Mouse (Mus musculus): ENCODE results near the gene Xpo5.

Xpo5 gene

DNA sequence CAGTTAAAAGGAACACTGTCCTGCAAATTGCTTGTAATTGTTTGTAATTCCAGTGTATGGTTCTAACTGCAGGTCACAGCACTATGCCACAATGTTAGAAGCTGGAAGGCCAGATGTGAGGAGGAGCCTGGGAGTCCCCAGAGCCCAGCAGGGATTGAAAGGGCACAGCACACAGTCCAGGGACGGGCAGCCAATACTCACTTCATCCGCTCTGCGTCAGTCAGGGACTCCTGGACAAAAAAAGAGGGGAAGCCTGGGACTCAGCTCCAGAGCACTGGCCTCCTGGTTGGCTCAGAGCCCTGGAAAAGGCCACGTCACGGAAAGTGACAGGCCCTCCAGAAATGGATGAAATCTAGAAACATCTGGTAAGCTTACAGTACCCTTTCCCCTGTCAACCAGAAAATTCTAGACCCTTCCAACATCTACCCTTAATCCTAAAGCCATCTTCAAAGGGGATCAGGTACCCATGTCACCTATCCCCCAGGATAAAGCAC lies 59.7 kb downstream of the Xpo5 start:
- no peak for DNase-seq

DNA sequence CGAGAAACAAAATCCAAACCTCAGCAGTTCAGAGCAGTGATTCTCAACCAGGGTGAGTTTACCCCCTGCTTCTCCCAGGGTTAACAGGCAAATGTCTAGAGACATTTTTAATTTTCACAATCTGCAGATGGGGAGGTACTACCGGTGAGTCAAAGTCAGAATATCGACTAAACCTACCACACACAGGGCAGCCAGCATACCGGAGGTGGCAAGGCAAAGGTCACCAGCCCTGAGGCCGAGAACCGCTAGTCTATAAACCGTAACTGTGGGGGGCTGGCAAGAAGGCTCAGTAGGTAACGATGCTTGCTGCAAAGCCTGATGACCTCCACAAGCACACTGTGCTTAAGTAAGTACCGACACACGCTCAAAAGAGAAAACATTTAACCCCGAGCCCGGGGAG lies 62.9 kb downstream of the Xpo5 start:
- DNase-seq = no peak

DNA sequence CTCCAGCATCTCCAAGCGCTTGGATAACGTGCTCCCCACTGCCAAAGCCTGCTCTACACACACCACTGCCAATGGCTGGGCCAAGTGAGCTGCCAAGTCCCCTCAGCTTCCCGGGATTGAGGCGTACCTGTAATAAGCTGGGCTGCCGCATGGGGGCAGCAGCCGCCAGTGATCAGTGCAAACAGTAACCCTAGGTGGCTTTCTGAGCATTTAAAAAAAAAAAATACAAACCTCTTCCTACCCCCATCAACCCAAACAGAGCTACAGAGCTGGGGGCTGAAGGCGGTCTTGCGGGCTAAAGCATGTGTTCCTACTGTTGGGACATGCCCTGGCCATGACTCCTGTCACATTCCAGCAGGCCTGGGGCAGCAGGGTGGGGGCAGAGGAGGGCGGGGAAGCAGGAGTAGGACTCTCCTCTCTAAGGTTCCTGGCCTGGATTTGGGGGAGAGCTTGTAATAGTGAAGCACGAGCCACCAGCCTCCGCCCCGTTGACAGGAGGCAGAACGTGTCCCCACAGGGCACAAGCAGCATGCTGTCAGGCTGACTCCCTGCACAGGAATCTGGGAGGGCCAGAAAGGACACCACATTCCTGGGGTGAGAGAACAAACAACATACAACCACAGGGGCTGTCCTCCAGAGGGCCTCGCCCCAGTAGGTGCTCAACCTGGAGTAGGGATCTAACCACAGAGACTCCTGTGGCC lies 63.5 kb downstream of the Xpo5 start:
- DNase-seq = peak; percentile 87

DNA sequence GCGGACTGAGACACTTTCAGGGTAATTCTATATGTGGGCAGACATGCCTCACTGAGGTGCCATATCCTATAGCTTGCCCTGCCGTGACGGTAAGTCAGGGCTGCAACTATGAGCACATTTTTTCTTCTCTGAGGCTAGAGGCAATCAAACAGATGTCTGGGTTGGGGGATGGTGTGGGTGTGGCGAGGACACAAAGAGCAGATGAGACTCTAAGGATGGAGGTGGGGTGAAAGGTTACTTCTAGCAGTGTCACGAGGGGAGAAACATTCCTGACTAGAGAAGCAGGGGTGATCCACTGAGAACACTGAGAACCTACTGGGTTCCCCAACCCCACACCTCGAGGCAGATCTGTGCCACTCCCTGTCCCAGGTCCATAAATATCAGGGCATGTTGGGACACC lies 64.4 kb downstream of the Xpo5 start:
- no peak for DNase-seq

DNA sequence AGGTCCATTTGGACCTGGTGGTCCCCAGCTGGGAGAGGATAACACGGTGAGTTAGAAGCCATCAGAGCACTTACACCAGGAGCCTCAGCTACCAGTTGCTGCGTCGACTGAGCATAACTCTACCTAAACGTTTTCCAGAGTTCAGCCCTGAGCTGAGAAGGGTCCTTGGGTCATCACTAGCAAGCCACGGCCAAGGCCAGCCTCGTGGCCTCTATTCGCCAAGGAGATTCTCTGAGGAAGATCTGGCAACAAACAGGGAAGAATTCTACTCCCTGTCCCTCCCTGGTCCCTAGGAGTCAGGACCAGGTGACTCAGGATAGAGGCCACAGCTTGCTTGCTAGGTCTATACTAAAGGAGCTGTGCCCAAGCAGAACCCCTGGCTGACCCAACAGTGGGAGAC lies 64.9 kb downstream of the Xpo5 start:
- DNase-seq = no peak

DNA sequence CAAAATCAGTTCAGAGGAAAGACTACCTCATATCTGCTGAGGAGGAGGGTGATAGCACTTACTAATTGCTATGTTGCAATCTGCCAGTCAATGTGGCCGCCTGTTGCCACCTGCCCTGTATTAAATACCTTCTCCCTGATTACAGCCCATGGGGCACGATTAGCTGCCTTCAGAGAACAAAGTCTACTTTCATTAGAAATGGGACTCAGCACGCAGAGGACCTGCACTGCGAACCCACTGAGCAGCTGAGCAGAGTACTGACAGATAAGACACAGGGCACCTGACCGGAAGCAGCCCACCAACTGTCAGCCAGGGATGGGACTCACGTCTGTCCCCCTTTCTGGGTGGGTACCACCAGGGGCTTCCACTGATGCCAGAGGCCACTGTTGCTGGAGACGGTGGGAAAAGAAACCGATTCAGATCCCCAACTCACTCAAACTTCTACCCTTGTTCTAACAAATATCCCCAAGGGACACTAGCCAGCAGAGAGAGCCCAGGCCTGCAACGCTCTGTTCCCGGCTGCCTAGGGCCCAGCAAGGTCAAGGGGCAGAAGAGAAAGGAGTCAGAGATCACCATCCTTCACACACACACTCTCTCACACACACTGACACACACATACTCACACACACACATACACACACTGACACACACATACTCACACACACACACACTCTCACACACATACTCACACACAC lies 65.6 kb downstream of the Xpo5 start:
- no peak for DNase-seq

DNA sequence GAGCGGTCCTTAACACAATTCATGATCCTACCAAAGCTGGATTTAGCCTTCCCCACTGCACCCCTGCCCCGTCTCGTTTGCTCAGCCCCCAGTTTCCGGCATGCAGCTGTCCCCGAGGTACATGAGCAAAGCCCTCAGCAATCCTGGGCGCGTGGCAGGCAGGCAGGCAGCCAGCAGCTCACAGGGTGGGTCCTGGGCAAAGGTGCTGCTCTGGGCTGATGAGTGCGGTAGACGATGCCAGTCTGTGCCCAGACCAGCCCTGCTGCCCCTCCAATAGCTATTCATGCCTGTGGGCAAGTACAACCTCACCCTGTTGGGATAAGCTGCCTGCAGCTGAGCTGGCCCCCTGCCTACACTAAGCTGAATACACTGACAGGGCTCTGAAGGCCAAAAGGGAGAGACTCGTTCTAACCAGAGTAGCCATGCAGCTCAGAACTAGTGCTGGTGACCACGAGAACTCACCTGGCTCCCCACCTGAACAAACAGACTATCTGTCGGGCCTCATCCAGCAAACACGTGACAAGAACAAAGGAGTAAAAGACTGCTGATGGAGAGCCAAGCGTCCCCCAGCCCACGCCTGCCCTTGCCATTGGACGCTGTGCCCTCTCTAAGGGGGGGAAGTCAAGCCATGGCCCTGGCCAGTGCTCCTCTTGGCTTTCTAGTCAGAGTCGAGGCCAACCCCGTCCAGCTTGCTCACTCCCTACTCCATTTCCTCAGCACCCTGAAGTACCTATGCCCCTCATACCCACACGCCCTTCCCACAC lies 67.4 kb downstream of the Xpo5 start:
- no peak for DNase-seq

DNA sequence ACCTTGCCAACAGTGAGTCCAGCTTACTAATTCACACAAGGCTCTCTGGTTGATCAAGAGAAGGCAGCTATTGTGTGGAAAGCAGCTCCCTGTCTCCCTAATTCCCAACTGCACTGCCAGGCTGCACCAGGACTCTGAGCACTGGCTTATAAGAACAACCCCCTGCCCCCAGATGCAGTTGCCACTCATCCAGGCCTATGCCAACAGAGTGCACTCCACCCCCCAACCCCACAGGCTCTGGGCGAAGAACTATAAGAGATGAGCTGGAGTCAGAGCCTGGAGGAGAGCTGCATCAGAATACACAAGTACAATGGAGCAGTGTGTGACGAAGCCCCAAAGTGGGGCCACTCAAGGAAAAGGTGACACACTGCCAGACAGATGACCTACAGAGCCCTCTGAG lies 69.5 kb downstream of the Xpo5 start:
- DNase-seq = no peak

DNA sequence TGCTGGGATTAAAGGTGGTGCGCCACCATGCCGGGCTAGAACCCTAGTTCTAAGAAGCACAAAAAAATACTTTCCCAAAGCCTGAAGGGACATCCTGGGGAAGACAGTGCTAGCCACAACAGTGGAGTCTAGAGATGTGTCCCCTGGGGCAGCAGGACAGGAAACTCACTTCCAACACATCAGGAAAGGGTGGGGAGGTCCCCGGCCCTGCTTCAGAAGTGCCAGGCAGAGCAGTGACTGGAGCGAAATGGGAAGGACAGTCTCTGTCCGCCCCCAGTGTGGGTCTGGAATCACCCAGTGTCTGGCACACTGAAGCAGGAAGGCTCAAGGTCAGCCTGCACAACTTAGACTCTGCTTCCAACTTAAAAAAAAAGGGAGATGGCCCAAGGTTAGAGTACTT lies 70.1 kb downstream of the Xpo5 start:
- no peak for DNase-seq

DNA sequence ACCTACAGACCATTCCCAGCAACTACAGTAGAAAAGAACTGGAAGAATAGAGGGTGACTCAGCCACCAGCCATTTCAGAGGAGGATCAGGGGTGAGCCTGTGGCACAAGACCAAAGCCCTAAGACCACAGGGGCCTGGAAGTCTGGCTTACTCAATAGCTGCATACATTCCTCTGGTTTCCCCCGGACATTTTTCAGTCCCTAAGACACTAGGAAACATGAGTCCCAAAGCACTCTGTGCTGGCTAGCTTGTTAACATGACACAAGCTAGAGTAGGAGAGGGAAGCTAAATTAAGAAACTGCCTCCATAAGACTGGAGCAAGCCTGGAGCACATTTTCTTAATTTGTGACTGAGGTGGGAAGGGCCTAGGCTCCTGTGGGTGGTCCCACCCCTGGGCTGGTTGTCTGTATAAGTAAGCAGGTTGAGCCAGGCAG lies 71.2 kb downstream of the Xpo5 start:
- DNase-seq = no peak

DNA sequence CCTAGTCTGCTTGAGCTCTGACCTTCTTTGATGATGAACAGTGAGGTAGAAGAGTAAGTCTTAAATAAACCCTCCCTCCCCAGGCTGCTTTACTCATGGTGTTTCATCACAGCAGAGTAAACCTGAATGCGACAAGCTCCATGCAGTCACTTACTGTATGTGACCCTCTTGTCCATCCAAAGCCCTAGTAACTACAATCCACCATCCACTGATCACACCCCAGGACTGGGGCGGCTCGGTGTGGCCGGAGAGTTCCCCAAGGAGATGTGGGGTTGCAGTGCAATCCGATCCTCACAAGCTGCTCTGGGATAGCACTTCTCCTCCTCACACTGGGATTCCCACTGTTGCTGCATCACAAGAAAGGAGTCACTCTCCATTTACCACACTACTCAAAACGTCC lies 71.9 kb downstream of the Xpo5 start:
- DNase-seq = no peak

DNA sequence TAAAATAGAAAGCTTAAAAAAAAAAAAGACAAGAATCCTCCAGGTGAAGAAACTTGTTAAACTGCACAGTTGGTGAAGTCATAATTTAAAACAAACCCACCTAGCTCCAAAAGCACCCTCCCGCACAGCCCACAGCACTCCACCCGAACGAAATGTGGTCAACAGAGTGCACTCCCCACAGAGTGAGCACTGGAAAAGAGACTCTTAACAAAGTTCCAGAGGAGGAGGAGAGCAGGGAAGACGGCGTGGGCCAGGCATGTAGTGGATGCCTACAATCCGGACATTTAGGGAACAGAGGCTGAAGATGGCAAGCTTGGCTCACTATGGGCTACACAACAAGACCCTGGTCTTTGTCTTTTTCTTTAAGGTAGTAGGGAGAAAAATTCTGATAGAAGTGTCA lies 72.5 kb downstream of the Xpo5 start:
- DNase-seq = no peak

DNA sequence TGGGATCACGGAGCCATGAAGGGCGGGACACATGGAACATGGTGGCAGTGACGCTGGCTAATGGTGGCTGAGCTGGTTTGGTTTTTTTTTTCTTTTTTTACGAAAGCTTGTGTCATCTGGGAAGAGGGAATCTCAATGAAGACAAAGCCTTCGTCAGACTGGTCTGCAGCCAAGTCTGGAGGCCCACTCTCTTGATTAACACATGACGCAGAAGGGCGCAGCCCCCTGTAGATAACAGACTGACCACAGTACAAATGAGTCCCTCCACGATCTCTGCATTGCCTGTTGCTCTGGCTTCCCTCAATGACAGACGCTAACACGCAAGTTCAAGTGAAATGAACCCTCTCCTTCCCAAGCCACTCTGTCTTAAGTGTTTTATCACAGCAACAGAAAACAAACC lies 72.9 kb downstream of the Xpo5 start:
- no peak for DNase-seq

DNA sequence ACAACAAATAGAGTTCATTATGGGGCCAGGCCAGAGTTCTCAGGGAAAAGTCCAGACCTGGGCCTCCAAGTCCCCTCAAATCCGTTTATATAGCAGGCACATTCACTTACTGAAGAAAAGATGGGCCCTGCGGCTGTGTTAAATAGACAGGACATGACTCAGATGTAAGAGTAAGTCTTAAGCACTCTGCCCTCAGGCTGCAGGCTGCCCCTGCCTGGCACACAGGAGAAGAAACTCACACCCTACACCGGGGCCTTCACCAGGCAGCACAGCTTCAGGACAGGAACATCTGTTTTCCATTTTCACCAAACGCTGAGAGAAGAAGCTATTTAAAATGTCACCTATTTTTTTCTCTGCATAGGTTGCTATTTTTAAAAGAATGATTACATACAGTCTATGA lies 75.0 kb downstream of the Xpo5 start:
- no peak for DNase-seq

DNA sequence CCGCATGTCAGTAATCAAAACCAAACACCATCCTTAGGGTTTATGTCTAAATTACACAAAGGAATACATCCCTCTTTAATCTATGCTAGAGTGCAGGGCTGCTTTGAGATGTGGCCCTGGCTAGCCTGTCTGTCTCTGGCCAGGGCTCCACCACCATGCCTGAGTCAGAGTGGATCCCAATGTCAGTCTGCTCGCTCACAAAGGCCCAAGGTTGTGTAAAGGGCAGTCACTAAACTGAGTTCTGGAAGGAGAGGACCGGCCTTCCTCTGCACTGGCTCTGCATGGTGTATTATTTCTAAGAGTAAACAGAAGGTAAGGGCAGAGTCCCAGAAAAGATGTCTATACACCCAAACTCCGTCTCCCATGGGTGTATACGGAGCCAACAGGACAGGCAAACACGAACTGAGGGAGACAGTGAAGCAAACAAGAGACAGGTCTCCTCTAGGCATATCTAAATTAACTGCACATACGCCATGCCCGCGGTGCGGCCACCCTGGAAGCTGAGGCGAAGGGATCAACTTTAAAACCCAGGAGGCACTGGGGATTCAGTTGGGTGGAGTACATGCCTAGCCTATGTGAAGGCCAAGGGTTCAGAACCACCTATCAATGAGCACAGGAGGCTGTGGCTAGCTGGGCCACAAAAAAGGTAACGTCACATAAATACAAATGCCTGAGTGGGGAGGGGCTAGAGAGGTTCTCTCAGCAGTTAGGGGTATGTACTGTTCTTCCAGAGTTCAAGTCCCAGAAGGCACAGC lies 75.6 kb downstream of the Xpo5 start:
- no peak for DNase-seq

DNA sequence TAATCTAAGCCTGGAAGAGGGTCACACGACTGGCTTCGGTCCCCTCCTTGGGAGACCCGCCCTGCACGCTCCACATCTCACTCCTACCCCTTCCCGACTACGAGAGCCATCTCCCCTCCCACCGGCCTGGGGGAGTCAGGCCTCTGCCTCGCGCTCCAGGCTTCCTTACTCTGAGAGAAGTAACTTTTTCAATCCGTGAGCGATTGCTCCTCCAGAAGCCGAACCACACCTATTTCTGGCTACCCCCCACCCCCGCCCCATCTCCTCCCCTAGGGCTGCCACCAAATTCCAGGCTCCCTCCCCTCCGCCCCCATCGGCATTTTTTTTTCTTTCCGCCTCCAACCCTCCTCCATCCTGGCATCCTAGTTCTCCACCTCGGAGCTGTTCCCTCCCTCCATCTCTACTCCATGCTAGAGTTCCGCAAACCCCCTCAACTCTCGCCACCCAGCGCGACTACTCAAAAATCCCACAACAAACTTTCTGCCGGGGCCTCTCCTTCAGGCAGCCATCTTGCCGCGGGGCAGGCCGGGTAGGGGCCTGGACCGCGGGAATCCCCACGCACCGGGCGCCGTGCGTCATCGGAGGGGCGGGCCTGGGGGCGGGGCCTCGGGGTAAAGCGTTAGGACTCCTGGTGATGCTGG lies 80.0 kb downstream of the Xpo5 start, which contains the start of gene Tjap1:
Gene Tjap1 (minus strand): TSS at position 544 of the 641 bp plus-strand sequence.
- DNase-seq = peak; percentile 89 to 90

DNA sequence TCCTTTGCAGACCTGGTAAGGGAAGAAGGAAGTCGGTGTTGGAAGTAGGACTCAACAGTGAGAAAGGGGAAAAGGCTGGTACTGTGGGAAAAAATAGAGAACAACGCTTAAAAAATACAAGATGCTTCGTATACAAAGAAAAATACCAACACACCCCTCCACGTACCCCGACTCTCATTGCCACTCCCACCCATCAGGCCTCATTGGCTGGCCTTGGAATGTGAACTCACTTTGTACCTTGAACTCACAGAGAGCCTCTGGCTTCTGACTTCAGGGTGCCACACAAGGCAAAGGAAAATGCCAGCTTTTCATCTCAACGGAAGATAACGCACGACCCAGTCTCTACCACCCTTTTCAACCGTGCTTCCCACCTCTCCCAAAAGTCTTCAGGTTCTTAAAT lies 80.6 kb downstream of the Xpo5 start:
- DNase-seq = no peak

DNA sequence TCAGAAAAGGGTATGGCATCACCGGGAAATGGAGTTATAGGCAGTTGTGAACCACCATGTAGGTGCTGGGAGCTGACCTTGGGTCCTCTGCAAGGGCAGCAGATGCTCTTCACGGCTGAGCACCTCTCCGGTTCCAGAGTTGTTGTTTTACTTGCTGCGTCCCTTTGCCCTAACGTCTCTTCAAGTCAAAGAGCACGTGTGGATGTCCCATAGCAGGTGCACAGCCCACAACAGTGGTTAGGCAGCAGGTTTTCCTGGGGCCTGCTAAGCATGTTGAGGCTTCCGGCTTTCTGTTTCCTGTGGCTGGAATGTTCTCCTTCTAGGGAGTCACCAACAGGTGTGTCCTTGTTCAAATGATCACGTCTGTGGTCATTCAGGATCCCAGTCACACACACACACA lies 81.3 kb downstream of the Xpo5 start:
- no peak for DNase-seq

DNA sequence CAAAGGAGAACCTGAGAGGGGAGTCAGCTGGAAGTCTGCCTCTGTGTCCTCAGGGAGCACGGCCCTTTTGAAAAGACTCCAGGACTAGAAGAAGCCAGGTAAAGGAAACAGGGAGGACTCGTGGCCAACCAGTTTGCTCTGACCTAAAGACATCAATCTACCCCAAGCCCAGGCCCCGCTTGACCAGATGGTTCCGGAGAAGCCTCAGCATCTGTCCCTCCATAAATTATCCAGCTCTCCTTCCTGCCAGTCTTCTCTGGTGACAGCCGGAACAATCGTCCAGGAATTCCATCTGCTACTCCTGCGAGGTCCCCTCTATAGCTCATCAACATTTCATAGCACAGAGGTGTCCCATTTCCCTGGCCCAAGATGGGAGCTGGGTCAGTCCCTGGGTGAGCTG lies 82.1 kb downstream of the Xpo5 start:
- DNase-seq = no peak

DNA sequence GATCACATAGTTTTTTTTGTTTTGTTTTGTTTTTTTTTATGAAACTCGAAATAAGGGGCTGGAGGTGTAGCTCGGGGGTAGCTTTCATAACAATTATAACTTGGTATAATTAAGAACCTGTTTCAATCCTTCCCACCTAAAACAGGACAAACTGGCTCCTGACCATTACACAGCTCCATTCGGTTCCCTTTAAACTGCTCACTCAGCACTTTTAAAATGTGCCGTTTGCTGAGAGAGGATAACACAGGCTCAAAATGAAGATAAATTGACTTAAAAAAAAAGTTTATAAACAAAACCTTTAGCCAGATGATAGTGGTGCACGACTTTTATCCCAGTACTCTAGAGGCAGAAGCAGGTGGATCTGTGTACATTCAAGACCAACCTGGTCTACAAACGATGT lies 82.8 kb downstream of the Xpo5 start:
- no peak for DNase-seq

DNA sequence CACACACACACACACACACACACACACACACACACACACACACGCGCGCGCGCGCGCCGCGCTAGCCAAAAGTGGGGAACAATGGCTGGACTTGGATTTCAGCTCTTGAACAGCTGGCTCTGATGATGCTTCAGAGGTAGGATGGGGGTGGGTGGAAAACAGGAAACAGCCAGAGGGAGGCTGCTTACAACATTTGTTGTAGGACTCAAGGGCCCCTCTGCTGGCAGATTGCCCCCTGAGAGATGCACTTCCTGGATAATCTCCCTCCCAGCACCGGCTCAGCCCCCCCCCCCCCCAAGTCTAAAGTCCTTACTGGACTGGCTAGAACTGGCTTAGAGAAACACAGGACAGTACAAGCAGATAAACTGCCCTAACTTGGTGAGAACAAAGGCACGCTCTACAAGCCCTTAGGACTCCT lies 85.1 kb downstream of the Xpo5 start:
- DNase-seq = no peak

Data from B cell, adult 2 months (primary cell).